Mouse (Mus musculus) hindbrain, postnatal 0 days (tissue): ENCODE results near the gene Gm4175. TPM values are rescaled to one million over a fixed set of nuclear protein-coding genes. Genes with fewer than 3 reads are reported as not detected.
"Not testable (repeated sequence)": the region's sequence is repeated elsewhere in the genome, so short reads cannot be mapped to it uniquely, and the experiment has no call there.

ENCODE experiments used
- ATAC-seq: fragments of 200-750 bp; cut with Nextera tagmentation; 2 replicates; pipeline ENCODE4 v1.8.0; 2017; ENCODE audit warnings: mild to moderate bottlenecking, moderate TSS enrichment, moderate library complexity
- DNase-seq: peaks from one replicate; pipeline ENCODE4 v3.0.0-alpha.2; 2015; ENCODE audit warnings: low spot score
- H3K27ac ChIP-seq: fragments of 300-500 bp; sonication (generic); 2 replicates; pipeline ENCODE4 v1.5.1; 2014; ENCODE audit warnings: mild to moderate bottlenecking
- H3K27me3 ChIP-seq: fragments of 300-500 bp; sonication (generic); 2 replicates; pipeline ENCODE4 v1.6.1; 2014; ENCODE audit warnings: low read length, mixed read lengths; ENCODE audit not compliant: insufficient read depth
- H3K36me3 ChIP-seq: fragments of 300-500 bp; sonication (generic); 2 replicates; pipeline ENCODE4 v1.6.1; 2014; ENCODE audit warnings: low read length, mixed read lengths; ENCODE audit not compliant: insufficient read depth
- H3K4me1 ChIP-seq: fragments of 300-500 bp; sonication (generic); 2 replicates; pipeline ENCODE4 v1.6.1; 2014; ENCODE audit warnings: antibody characterized with exemption, low read length, mixed read lengths; ENCODE audit not compliant: insufficient read depth
- H3K4me2 ChIP-seq: fragments of 300-500 bp; sonication (generic); 2 replicates; pipeline ENCODE4 v1.6.1; 2014; ENCODE audit warnings: low read depth, mild to moderate bottlenecking, low read length, moderate library complexity, mixed read lengths
- H3K4me3 ChIP-seq: fragments of 300-500 bp; sonication (generic); 2 replicates; pipeline ENCODE4 v1.5.1; 2014; ENCODE audit warnings: low read length
- H3K9ac ChIP-seq: fragments of 300-500 bp; sonication (generic); replicated peaks from 2 replicates; pipeline ENCODE4 v1.6.1; 2014; ENCODE audit warnings: mild to moderate bottlenecking, low read length, moderate library complexity, mixed read lengths
- H3K9me3 ChIP-seq: fragments of 300-500 bp; sonication (generic); 2 replicates; pipeline ENCODE4 v1.6.1; 2016; ENCODE audit warnings: low read length, mixed read lengths
- WGBS: fragments of 180-500 bp; shearing (Covaris S2); extraction: QIAGEN DNeasy Blood & Tissue Kit; methylation state at CpG from one replicate; pipeline ENCODE4 v1.1.7; 2014; 5-methylcytosine and 5-hydroxymethylcytosine counted together
- polyA plus RNA-seq: library from polyadenylated mRNA; unstranded; fragments of >200 nt; fragmentation: Nextera tagmentation; extraction: Ambion mirVana; gene quantifications from 2 replicates; pipeline ENCODE4 v1.2.1, GENCODE M21; 2015
- total RNA-seq: library from RNA; depleted of rRNA; stranded (reverse); fragments of >200 nt; gene quantifications from 2 replicates; pipeline ENCODE4 v1.2.3, GENCODE M21; 2014; rRNA removed

Gene Gm4175
- not detected in 2 replicates for total RNA-seq
- not detected in 2 replicates for polyA plus RNA-seq

DNA sequence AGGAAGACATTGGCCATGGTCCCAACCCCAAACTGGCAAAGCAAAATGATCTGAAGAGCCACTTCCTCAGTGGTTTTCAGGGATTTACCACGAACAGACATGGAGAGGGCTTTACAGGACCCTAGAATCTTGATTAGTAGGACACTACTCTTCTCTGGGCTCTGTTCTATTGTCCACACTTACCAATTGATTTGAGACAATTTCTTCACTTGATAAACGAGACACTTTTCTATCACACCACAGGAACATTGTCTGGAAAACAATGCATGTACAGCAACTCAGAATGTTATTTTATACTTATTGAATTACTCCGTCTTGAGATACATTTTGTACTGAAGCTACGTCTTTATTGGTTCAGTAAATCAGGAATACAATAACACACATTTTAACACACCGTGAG is at the start of gene Gm4175:
Gene Gm4175 (minus strand): TSS at position 101 of the 400 bp plus-strand sequence.
- WGBS: no CpG with 5 or more reads among the region's 5 CpGs
- not testable (repeated sequence) for H3K36me3 ChIP-seq, H3K27me3 ChIP-seq, H3K27ac ChIP-seq, H3K4me1 ChIP-seq, ATAC-seq, H3K4me2 ChIP-seq, H3K9me3 ChIP-seq, H3K4me3 ChIP-seq, H3K9ac ChIP-seq, DNase-seq

DNA sequence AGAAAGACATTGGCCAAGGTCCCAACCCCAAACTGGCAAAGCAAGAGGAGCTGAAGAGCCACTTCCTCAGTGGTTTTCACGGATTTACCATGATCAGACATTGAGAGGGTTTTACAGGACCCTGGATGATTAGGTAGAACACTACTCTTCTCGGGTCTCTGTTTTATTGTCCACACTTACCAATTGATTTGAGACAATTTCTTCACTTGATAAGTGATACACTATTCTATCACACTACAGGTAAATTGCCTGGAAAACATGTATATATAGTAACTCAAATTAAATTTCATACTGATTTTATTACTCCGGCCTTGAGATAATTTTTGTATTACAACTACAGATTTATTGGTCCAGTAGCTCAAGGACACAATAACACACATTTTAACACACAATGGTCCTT is 35.4 kb upstream of the Gm4175 start, which contains the start of gene Gm4177:
Gene Gm4177 (minus strand): TSS at position 101 of the 400 bp plus-strand sequence.
- H3K27me3 ChIP-seq, DNase-seq, H3K36me3 ChIP-seq, H3K9ac ChIP-seq, H3K4me2 ChIP-seq, H3K27ac ChIP-seq, H3K4me3 ChIP-seq, ATAC-seq, H3K4me1 ChIP-seq, H3K9me3 ChIP-seq: not testable (repeated sequence)
- no CpG with 5 or more reads among the region's 3 CpGs for WGBS

Other genes starting within 250 kb of the Gm4175 start
- not detected in 2 replicates for gene Vmn1r130, start 249.7 kb downstream of the Gm4175 start, total RNA-seq
- not detected in 2 replicates for gene Vmn1r130, start 249.7 kb downstream of the Gm4175 start, polyA plus RNA-seq
- not detected in 2 replicates for gene Vmn1r131, start 215.4 kb downstream of the Gm4175 start, total RNA-seq
- gene Vmn1r131, start 215.4 kb downstream of the Gm4175 start, polyA plus RNA-seq: not detected in 2 replicates
- gene Vmn1r132, start 147.4 kb downstream of the Gm4175 start, total RNA-seq: not detected in 2 replicates
- gene Vmn1r132, start 147.4 kb downstream of the Gm4175 start, polyA plus RNA-seq: not detected in 2 replicates
- gene Gm4177, start 35.3 kb upstream of the Gm4175 start, total RNA-seq: not detected in 2 replicates
- gene Gm4177, start 35.3 kb upstream of the Gm4175 start, polyA plus RNA-seq: not detected in 2 replicates
- not detected in 2 replicates for gene Vmn1r135, start 70.9 kb upstream of the Gm4175 start, total RNA-seq
- not detected in 2 replicates for gene Vmn1r135, start 70.9 kb upstream of the Gm4175 start, polyA plus RNA-seq
- gene Gm5725, start 82.8 kb upstream of the Gm4175 start, total RNA-seq: not detected in 2 replicates
- gene Gm5725, start 82.8 kb upstream of the Gm4175 start, polyA plus RNA-seq: not detected in 2 replicates
- not detected in 2 replicates for gene Gm5891, start 159.8 kb upstream of the Gm4175 start, total RNA-seq
- not detected in 2 replicates for gene Gm5891, start 159.8 kb upstream of the Gm4175 start, polyA plus RNA-seq
- gene Vmn1r137, start 233.1 kb upstream of the Gm4175 start, total RNA-seq: not detected in 2 replicates
- gene Vmn1r137, start 233.1 kb upstream of the Gm4175 start, polyA plus RNA-seq: not detected in 2 replicates